ENCODE assay signal across 11 mouse cellular contexts in genomic region chr9:44537625-44538301, GRCm38 (mm10). TPM values are rescaled to one million over a fixed set of nuclear protein-coding genes. Genes with fewer than 3 reads are reported as not detected.
DNase-seq lines count a peak whose midpoint lies in the region; ATAC-seq and TF ChIP-seq lines count a peak whose summit lies in the region.
"Had no signal": no experiment of that assay in that cellular context is flagged by ENCODE, and none has a peak within 500 bp of the region (broad histone marks: within the 10 kb centered on the region; RNA-seq: fewer than 3 reads in every experiment).

No protein-coding gene starts in this region.

- peak overlapping the region; percentile 23; the same call in 1 of the 2 replicates for H3K4me2 ChIP-seq in kidney, postnatal 0 days (ENCODE audit: low read length)
- peak overlapping the region; percentile 52 for H3K4me2 ChIP-seq in liver, embryonic 11.5 days
- no peak overlapping the region for H3K4me2 ChIP-seq in hindbrain, postnatal 0 days (ENCODE audit: low read depth, low read length)
- H3K4me2 ChIP-seq: midbrain, embryonic 12.5 days had no signal

- WGBS in kidney, postnatal 0 days: 42% methylated on average over 19 of the region's 19 CpGs
- WGBS in bone marrow, adult 2 months: 3% methylated on average over 19 of the region's 19 CpGs
- 26% methylated on average over 19 of the region's 19 CpGs for WGBS in liver, embryonic 11.5 days
- 81% methylated on average over 19 of the region's 19 CpGs for WGBS in hindbrain, postnatal 0 days

- H3K4me3 ChIP-seq in kidney, postnatal 0 days (replicated peaks; ENCODE audit: low read depth, low read length): no peak overlapping the region
- no peak overlapping the region for H3K4me3 ChIP-seq in bone marrow, adult 2 months (replicated peaks; ENCODE audit: control insufficient read depth, low read depth, low read length)
- H3K4me3 ChIP-seq in liver, embryonic 11.5 days (ENCODE audit: low read depth, low read length): no peak overlapping the region
- no peak overlapping the region for H3K4me3 ChIP-seq in hindbrain, postnatal 0 days (ENCODE audit: low read length)
- H3K4me3 ChIP-seq: midbrain, embryonic 12.5 days had no signal

- DNase-seq in kidney, postnatal 0 days (ENCODE audit: low spot score): peak; percentile 16
- no peak for DNase-seq in kidney, adult 18-20 months
- no peak for DNase-seq in liver, embryonic 11.5 days (ENCODE audit: low spot score)
- peak; percentile 42 to 66 for DNase-seq in thymus, adult 18-20 months
- DNase-seq in left cerebral cortex, postnatal 25 days (ENCODE audit: low spot score in 2 of 2): no peak
- no peak for DNase-seq in spleen, postnatal 14 days (ENCODE audit: low spot score in 2 of 2)
- no peak for DNase-seq in hindbrain, postnatal 0 days (ENCODE audit: low spot score)
- DNase-seq: cerebellum, adult 9-11 months had no signal

- intact Hi-C loops in left cerebral cortex, postnatal 25 days (cut with DNase I): loop anchor here (10.0 kb wide), 1 partner anchor 47 kb away; no protein-coding TSS in a partner anchor

- no peak for ATAC-seq in kidney, postnatal 0 days (replicated peaks; ENCODE audit: low FRiP score, low read depth)
- peak; percentile 62 for ATAC-seq in liver, embryonic 11.5 days (replicated peaks; ENCODE audit: low FRiP score)
- no peak for ATAC-seq in hindbrain, postnatal 0 days
- ATAC-seq: Patski had no signal

- no peak for TF ChIP-seq CTCF in kidney, postnatal 0 days (IDR thresholded peaks at IDR 0.05; ENCODE audit: low read depth)
- no peak for TF ChIP-seq CTCF in bone marrow, adult 2 months (IDR thresholded peaks at IDR 0.05; ENCODE audit: control insufficient read depth, insufficient read depth, low read length)
- TF ChIP-seq CTCF in hindbrain, postnatal 0 days (IDR thresholded peaks at IDR 0.05; ENCODE audit: low read depth): no peak

- TF ChIP-seq POLR2A in bone marrow, adult 2 months (IDR thresholded peaks at IDR 0.05; ENCODE audit: borderline replicate concordance, control insufficient read depth, low read depth, low read length): no peak

- 0 out of 2 replicates have a peak, but pooled peaks cover 3% of the 10 kb centered on the region for H3K27me3 ChIP-seq in kidney, postnatal 0 days (ENCODE audit: insufficient read depth, low read length)
- no peaks in the 10 kb centered on the region for H3K27me3 ChIP-seq in liver, embryonic 11.5 days (replicated peaks; ENCODE audit: control insufficient read depth, insufficient read depth, low read length)
- H3K27me3 ChIP-seq in hindbrain, postnatal 0 days (ENCODE audit: insufficient read depth, low read length): no peaks in the 10 kb centered on the region
- H3K27me3 ChIP-seq: midbrain, embryonic 12.5 days had no signal

- no peaks in the 10 kb centered on the region for H3K36me3 ChIP-seq in kidney, postnatal 0 days (ENCODE audit: insufficient read depth, low read length)
- no peaks in the 10 kb centered on the region for H3K36me3 ChIP-seq in liver, embryonic 11.5 days (ENCODE audit: control insufficient read depth, insufficient read depth, low read length)
- H3K36me3 ChIP-seq in hindbrain, postnatal 0 days (ENCODE audit: insufficient read depth, low read length): no peaks in the 10 kb centered on the region
- H3K36me3 ChIP-seq: midbrain, embryonic 12.5 days had no signal

- no peaks in the 10 kb centered on the region for H3K9me3 ChIP-seq in kidney, postnatal 0 days (replicated peaks; ENCODE audit: low read length)
- H3K9me3 ChIP-seq in liver, embryonic 11.5 days (ENCODE audit: control insufficient read depth, low read length): no peaks in the 10 kb centered on the region
- H3K9me3 ChIP-seq in hindbrain, postnatal 0 days (ENCODE audit: low read length): no peaks in the 10 kb centered on the region
- H3K9me3 ChIP-seq: midbrain, embryonic 12.5 days had no signal

- H3K4me1 ChIP-seq in kidney, postnatal 0 days (replicated peaks; ENCODE audit: insufficient read depth, low read length): peaks cover 8% of the 10 kb centered on the region
- peaks cover 2% of the 10 kb centered on the region; the same call in 1 of the 2 replicates for H3K4me1 ChIP-seq in bone marrow, adult 2 months (ENCODE audit: control insufficient read depth, insufficient read depth, low read length)
- H3K4me1 ChIP-seq in liver, embryonic 11.5 days (replicated peaks; ENCODE audit: control insufficient read depth, insufficient read depth, low read length): peaks cover 7% of the 10 kb centered on the region
- no peaks in the 10 kb centered on the region for H3K4me1 ChIP-seq in hindbrain, postnatal 0 days (ENCODE audit: insufficient read depth, low read length)
- H3K4me1 ChIP-seq: midbrain, embryonic 12.5 days had no signal

- H3K27ac ChIP-seq in kidney, postnatal 0 days: no peak overlapping the region
- peak overlapping the region; percentile 5 for H3K27ac ChIP-seq in bone marrow, adult 2 months (ENCODE audit: control insufficient read depth, insufficient read depth, low read depth, low read length, poor library complexity)
- peak overlapping the region; percentile 39; the same call in 1 of the 2 replicates for H3K27ac ChIP-seq in liver, embryonic 11.5 days (ENCODE audit: low read depth, low read length)
- no peak overlapping the region for H3K27ac ChIP-seq in hindbrain, postnatal 0 days
- H3K27ac ChIP-seq: midbrain, embryonic 12.5 days had no signal

- H3K9ac ChIP-seq in kidney, postnatal 0 days (ENCODE audit: low read depth, low read length): no peak overlapping the region
- peak overlapping the region; percentile 6; the same call in 1 of the 2 replicates for H3K9ac ChIP-seq in liver, embryonic 11.5 days (ENCODE audit: low read depth, low read length)
- no peak overlapping the region for H3K9ac ChIP-seq in hindbrain, postnatal 0 days (replicated peaks; ENCODE audit: low read length)
- H3K9ac ChIP-seq: midbrain, embryonic 12.5 days had no signal

RNA-seq across cellular contexts. Expression of gene Cxcr5, which starts 23.9 kb away (rescaled TPM):
- 0.05 TPM in 1 of 2 replicates, not detected in the other for polyA plus RNA-seq in kidney, postnatal 0 days (2015; fragmentation: Nextera tagmentation; extraction: Ambion mirVana)
- 0.61 and 13.4 TPM in 2 replicates for polyA plus RNA-seq in bone marrow, adult 2 months (2011; ENCODE audit: insufficient read depth, insufficient read length, low replicate concordance, missing spikeins)
- 0.47 TPM in 1 of 2 replicates, not detected in the other for polyA plus RNA-seq in liver, embryonic 11.5 days (2014; fragmentation: Nextera tagmentation; extraction: Ambion mirVana)
- total RNA-seq in left cerebral cortex, postnatal 25 days (2021): not detected
- total RNA-seq in hindbrain, postnatal 0 days (2014; rRNA removed): not detected in 2 replicates
- polyA plus RNA-seq in hindbrain, postnatal 0 days (2015; fragmentation: Nextera tagmentation; extraction: Ambion mirVana): not detected in 2 replicates
- polyA plus RNA-seq: midbrain, embryonic 12.5 days; Patski had no signal

RNA-seq across cellular contexts. Expression of gene Bcl9l, which starts 55.1 kb away (rescaled TPM):
- 8.7 and 9.1 TPM in 2 replicates for polyA plus RNA-seq in kidney, postnatal 0 days (2015; fragmentation: Nextera tagmentation; extraction: Ambion mirVana)
- 9.0 and 15.6 TPM in 2 replicates for polyA plus RNA-seq in bone marrow, adult 2 months (2011; ENCODE audit: insufficient read depth, insufficient read length, low replicate concordance, missing spikeins)
- 4.1 and 5.0 TPM in 2 replicates for polyA plus RNA-seq in liver, embryonic 11.5 days (2014; fragmentation: Nextera tagmentation; extraction: Ambion mirVana)
- 10 to 100 TPM; 60.3 to 60.9 TPM for total RNA-seq in left cerebral cortex, postnatal 25 days (2021)
- total RNA-seq in hindbrain, postnatal 0 days (2014; rRNA removed): 32.7 and 44.5 TPM in 2 replicates
- polyA plus RNA-seq in hindbrain, postnatal 0 days (2015; fragmentation: Nextera tagmentation; extraction: Ambion mirVana): 7.8 and 8.4 TPM in 2 replicates

Comparison
In these comparisons a context has a peak if more than half of its experiments do, and no peak if none do; other contexts are left out.
1. DNase-seq: peak in kidney, postnatal 0 days (single experiment) and thymus, adult 18-20 months (2 of 2); none in kidney, adult 18-20 months (single experiment), liver, embryonic 11.5 days (single experiment), left cerebral cortex, postnatal 25 days (0 of 2), spleen, postnatal 14 days (0 of 2) and hindbrain, postnatal 0 days (single experiment).
2. H3K27ac ChIP-seq: peak in bone marrow, adult 2 months (single experiment) and liver, embryonic 11.5 days (single experiment); none in kidney, postnatal 0 days (single experiment) and hindbrain, postnatal 0 days (single experiment).